Mouse (Mus musculus) heart, embryonic 16.5 days (tissue): ENCODE measurements around the gene Adm2. TPM values are rescaled to one million over a fixed set of nuclear protein-coding genes. Genes with fewer than 3 reads are reported as not detected.

Source experiments
- ATAC-seq: fragments of 200-750 bp; cut with Nextera tagmentation; replicated peaks from 2 replicates; pipeline ENCODE4 v1.8.0; 2017; ENCODE audit warnings: moderate number of reproducible peaks; ENCODE audit not compliant: insufficient read depth, low FRiP score; ENCODE audit errors: extremely low read depth
- H3K27ac ChIP-seq: fragments of 300-500 bp; sonication (generic); 2 replicates; pipeline ENCODE4 v1.5.1; 2014; ENCODE audit warnings: mild to moderate bottlenecking, low read length, control low read depth, moderate library complexity
- H3K27me3 ChIP-seq: fragments of 300-500 bp; sonication (generic); 2 replicates; pipeline ENCODE4 v1.6.1; 2014; ENCODE audit warnings: low read length, mixed read lengths; ENCODE audit not compliant: control insufficient read depth, insufficient read depth
- H3K36me3 ChIP-seq: fragments of 300-500 bp; sonication (generic); 2 replicates; pipeline ENCODE4 v1.6.1; 2014; ENCODE audit not compliant: control insufficient read depth, insufficient read depth
- H3K4me1 ChIP-seq: fragments of 300-500 bp; sonication (generic); 2 replicates; pipeline ENCODE4 v1.6.1; 2014; ENCODE audit warnings: low read length, mixed read lengths; ENCODE audit not compliant: control insufficient read depth, insufficient read depth
- H3K4me2 ChIP-seq: fragments of 300-500 bp; sonication (generic); 2 replicates; pipeline ENCODE4 v1.6.1; 2014; ENCODE audit warnings: low read depth, mild to moderate bottlenecking, control low read depth, low read length
- H3K4me3 ChIP-seq: fragments of 300-500 bp; sonication (generic); 2 replicates; pipeline ENCODE4 v1.5.1; 2014; ENCODE audit warnings: mild to moderate bottlenecking, control low read depth, low read length
- H3K9ac ChIP-seq: fragments of 300-500 bp; sonication (generic); 2 replicates; pipeline ENCODE4 v1.6.1; 2014; ENCODE audit warnings: low read length, control low read depth
- H3K9me3 ChIP-seq: fragments of 300-500 bp; sonication (generic); replicated peaks from 2 replicates; pipeline ENCODE4 v1.6.1; 2016; ENCODE audit warnings: low read length; ENCODE audit not compliant: control insufficient read depth
- WGBS: fragments of 180-500 bp; shearing (Covaris S2); extraction: QIAGEN DNeasy Blood & Tissue Kit; methylation state at CpG from one replicate; pipeline ENCODE4 v1.1.7; 2014; 5-methylcytosine and 5-hydroxymethylcytosine counted together
- polyA plus RNA-seq: library from polyadenylated mRNA; unstranded; fragments of >200 nt; fragmentation: Nextera tagmentation; extraction: Ambion mirVana; gene quantifications from 2 replicates; pipeline ENCODE4 v1.2.1, GENCODE M21; 2015

The Adm2 gene
- polyA plus RNA-seq, 1 experiment from 2014 or later = 0.42 TPM

DNA sequence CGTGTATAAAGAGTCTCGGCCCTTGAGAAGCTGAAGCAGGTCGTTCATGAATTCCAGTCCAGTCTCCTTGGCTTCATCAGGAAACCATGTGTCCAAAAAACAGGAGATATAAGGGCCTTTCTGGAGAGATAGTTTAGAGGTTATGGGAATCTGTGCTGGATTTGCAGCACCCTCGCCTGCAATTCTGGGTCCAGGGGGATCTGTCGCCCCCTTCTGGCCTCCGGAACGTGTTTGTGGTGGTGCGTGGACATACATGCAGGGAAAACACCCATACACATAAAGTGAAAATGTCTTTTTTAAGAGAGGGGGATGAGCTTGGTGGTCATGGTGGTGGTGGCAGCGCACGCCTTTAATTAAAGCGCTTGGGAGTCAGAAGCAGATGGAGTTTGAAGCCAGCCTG lies 6.4 kb upstream of the Adm2 start:
- no peaks in the 10 kb centered on the region for H3K9me3 ChIP-seq
- H3K36me3 ChIP-seq = no peaks in the 10 kb centered on the region
- no peak overlapping the region for H3K4me2 ChIP-seq
- no peak overlapping the region for H3K4me3 ChIP-seq
- H3K4me1 ChIP-seq = peaks cover 15% of the 10 kb centered on the region
- 69% methylated on average over 11 of the region's 11 CpGs for WGBS
- no peak for ATAC-seq
- H3K27me3 ChIP-seq = no peaks in the 10 kb centered on the region
- no peak overlapping the region for H3K9ac ChIP-seq
- no peak overlapping the region for H3K27ac ChIP-seq

DNA sequence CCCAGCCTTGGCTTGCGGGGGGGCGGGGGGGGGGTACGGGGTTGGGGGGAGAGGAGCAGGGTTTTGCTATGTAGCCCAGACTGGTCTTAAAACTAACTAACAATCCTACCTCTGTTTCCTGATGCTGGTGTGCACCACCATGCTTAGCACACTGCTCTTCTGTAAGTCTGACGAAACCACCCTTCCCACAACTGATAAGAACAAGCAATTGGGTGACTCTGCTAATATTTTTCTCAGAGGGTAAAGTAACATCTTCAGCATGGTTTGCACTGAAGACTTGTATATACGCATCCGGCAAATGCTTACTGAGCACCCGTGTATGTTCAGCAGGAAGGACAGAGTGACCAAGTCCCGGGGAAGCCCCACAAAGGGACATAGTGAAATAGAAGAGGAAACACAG lies 1.3 kb upstream of the Adm2 start:
- 58% methylated on average over 8 of the region's 8 CpGs for WGBS
- Histone ChIP-seq H3K4me3 (no peak overlapping the region), H3K9ac (no peak overlapping the region), H3K4me1 (peaks cover 5% of the 10 kb centered on the region; the same call in 1 of the 2 replicates), H3K36me3 (no peaks in the 10 kb centered on the region), H3K27me3 (peaks cover 10% of the 10 kb centered on the region), H3K27ac (no peak overlapping the region), H3K4me2 (no peak overlapping the region), H3K9me3 (no peaks in the 10 kb centered on the region)
- ATAC-seq = no peak

DNA sequence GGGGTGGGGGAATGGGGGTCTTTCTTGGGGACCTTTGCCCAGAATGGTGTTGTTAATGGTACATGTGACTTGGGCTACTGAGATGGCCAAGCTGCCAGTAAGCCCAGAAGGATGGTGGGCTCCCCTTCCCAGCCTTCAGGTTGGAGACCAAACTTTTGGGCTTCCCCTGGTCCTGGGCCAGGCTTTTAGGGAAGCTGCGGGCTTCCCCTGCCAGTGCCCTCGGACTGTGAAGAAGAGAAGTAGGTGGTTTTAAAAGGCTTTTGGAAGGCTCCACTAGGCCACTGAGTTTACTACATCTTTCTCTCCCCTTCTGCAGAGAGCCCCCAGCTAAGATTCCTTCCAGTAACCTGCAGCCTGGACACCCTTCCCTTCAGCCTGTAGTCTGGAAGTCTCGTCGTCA lies 1.1 kb downstream of the Adm2 start:
- 74% methylated on average over 4 of the region's 4 CpGs for WGBS
- H3K27ac ChIP-seq = no peak overlapping the region
- H3K9ac ChIP-seq = no peak overlapping the region
- H3K9me3 ChIP-seq = no peaks in the 10 kb centered on the region
- no peak for ATAC-seq
- H3K4me1 ChIP-seq = peaks cover 5% of the 10 kb centered on the region; the same call in 1 of the 2 replicates
- H3K4me3 ChIP-seq = no peak overlapping the region
- H3K27me3 ChIP-seq = peaks cover 10% of the 10 kb centered on the region
- no peak overlapping the region for H3K4me2 ChIP-seq
- H3K36me3 ChIP-seq = no peaks in the 10 kb centered on the region

DNA sequence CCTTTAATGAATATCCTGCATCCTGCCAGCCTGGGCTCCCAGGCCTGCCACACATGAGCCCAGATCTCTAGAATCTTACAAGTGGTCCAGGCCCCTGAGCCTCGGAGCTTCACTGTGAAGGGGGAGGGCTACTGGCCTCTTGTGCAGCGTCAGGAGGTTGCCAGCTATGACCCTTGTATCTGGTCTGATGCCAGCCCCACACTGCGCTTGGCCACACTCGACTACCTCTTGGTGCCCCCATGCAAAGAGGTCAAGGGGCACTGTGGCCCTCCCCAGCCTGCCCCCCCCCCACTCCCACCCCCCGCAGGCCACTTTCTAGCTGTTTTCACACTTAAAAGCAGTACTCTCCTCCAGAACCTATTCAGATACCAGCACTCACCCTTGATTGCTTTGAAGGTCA lies 3.9 kb downstream of the Adm2 start:
- Histone ChIP-seq H3K9me3 (no peaks in the 10 kb centered on the region), H3K4me1 (peaks cover 5% of the 10 kb centered on the region; the same call in 1 of the 2 replicates), H3K9ac (no peak overlapping the region), H3K27ac (no peak overlapping the region), H3K4me3 (no peak overlapping the region), H3K36me3 (no peaks in the 10 kb centered on the region), H3K27me3 (peaks cover 9% of the 10 kb centered on the region), H3K4me2 (no peak overlapping the region)
- 47% methylated on average over 5 of the region's 5 CpGs for WGBS
- no peak for ATAC-seq

DNA sequence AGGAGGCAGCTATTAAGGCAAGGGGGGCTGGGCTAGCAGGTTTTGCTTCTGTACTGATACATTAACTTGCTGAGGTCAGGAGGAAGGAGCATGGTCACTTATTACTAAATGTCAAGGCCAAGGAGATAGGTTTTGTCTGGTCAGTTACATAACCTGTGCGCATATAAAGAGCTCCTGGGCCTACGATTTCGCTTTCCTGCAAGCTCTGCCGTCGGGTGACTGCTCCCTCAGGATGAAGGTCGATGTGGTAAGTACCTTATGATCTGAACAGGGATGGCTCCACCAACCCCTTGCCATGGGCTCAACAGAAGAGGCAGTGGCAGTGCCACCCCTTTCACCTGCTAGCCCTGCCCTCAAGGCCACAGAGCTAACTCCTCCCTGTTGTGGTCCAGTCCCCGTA lies 11.8 kb downstream of the Adm2 start, which contains the start of gene Miox:
Miox (plus strand) TSS at position 128 of the 400 bp plus-strand sequence.
- no peaks in the 10 kb centered on the region for H3K36me3 ChIP-seq
- no peaks in the 10 kb centered on the region for H3K27me3 ChIP-seq
- H3K9ac ChIP-seq = no peak within 1 kb of the TSS
- no peak within 1 kb of the TSS for H3K4me3 ChIP-seq
- 89% methylated on average over 7 of the region's 7 CpGs for WGBS
- H3K9me3 ChIP-seq = no peaks in the 10 kb centered on the region
- H3K4me1 ChIP-seq = no peaks in the 10 kb centered on the region
- no peak for ATAC-seq
- H3K27ac ChIP-seq = no peak within 1 kb of the TSS
- H3K4me2 ChIP-seq = no peak within 1 kb of the TSS

DNA sequence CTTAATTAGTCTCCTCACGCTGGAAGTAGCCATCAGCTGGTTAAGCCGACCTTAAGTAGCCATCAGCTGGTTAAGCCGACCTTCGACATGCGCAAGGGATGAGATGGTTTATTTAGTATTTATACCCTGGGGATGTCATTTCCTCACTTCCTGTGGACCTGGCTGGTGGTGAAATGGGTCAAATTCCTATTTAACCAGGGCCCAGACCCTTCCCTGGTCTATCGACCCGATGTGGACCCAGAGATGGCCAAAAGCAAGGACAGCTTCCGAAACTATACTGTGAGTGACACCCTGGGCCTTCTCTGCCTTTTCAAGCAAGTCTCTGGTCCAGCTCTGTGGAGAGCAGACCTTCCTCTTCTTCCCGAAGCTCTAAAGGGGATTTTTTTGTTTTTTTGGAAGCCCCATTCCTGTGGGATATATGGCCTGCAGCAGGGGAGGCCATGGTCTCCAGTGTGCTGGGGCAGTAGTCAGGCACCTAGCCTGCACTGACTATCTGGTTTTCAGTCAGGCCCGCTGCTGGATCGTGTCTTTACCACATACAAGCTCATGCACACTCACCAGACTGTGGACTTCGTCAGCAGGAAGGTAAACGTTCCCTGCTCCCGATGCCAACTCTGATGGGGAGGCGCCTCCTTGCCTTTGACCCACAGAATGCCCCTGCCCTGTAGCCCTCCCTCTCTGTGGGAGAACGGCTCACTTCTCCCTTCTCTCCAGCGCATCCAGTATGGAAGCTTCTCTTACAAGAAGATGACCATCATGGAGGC lies 12.4 kb downstream of the Adm2 start:
- no peak overlapping the region for H3K9ac ChIP-seq
- H3K9me3 ChIP-seq = no peaks in the 10 kb centered on the region
- no peaks in the 10 kb centered on the region for H3K4me1 ChIP-seq
- WGBS = 79% methylated on average over 17 of the region's 17 CpGs
- no peak overlapping the region for H3K4me2 ChIP-seq
- no peak overlapping the region for H3K4me3 ChIP-seq
- no peak for ATAC-seq
- no peak overlapping the region for H3K27ac ChIP-seq
- no peaks in the 10 kb centered on the region for H3K27me3 ChIP-seq
- H3K36me3 ChIP-seq = no peaks in the 10 kb centered on the region

DNA sequence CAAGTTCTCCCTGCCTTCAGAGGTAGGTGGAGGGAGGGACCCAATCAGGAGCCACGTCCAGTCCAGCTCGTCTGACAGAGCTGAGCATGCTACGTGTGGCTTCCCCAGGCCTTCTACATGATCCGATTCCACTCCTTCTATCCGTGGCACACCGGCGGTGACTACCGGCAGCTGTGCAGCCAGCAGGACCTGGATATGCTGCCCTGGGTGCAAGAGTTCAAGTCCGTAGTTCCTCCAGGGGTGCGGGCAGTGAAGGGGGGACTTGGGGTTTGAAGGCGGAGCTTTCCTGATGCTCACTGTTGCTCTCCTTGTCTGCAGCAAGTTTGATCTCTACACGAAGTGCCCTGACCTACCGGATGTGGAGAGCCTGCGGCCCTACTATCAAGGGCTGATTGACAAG lies 13.9 kb downstream of the Adm2 start:
- Histone ChIP-seq H3K27me3 (no peaks in the 10 kb centered on the region), H3K4me3 (no peak overlapping the region), H3K9me3 (no peaks in the 10 kb centered on the region), H3K4me1 (no peaks in the 10 kb centered on the region), H3K9ac (no peak overlapping the region), H3K36me3 (no peaks in the 10 kb centered on the region), H3K4me2 (no peak overlapping the region), H3K27ac (no peak overlapping the region)
- ATAC-seq = no peak
- 73% methylated on average over 14 of the region's 14 CpGs for WGBS

DNA sequence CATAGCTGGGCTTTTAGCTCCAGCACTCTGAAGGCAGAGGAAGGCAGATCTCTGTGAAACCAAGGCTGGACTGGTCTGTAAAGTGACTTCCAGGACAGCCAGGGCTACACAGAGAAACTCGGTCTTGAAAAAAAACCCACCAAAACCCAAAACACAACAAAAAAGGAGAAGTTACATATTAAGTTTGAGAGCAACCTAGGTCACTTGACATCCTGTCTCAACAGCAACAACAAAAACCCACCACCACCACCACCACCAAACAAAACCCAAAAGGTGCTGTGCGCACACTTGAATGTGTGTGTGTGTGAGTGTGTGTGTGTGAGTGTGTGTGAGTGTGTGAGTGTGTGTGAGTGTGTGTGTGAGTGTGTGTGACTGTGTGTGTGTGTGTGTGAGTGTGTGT lies 17.2 kb downstream of the Adm2 start:
- Histone ChIP-seq H3K9me3 (no peaks in the 10 kb centered on the region), H3K4me3 (no peak overlapping the region), H3K4me1 (no peaks in the 10 kb centered on the region), H3K36me3 (no peaks in the 10 kb centered on the region), H3K4me2 (no peak overlapping the region), H3K27ac (no peak overlapping the region), H3K27me3 (no peaks in the 10 kb centered on the region), H3K9ac (no peak overlapping the region)
- WGBS = 82% methylated on average over 2 of the region's 2 CpGs
- ATAC-seq = no peak

DNA sequence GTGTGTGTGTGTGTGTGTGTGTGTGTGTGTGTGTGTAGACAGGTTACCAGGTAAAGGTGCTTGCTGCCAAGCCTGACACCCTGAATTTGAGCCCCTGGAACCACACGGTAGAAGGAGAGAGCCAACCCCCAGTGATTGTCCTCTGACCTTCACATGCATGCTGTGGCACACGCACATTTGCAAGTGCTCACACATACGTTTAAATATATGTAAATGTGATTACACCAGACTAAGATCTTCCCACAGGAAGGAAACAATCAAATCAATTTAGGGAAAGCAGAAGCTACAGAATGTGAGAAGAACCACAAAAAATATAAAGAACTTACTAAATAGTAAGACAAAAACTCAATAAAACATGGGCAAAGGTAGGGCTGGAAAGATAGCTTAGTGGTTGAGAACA lies 17.6 kb downstream of the Adm2 start:
- 74% methylated on average over 3 of the region's 3 CpGs for whole genome bisulfite sequencing
- ATAC-seq = no peak
- Histone ChIP-seq H3K4me1 (no peaks in the 10 kb centered on the region), H3K4me2 (no peak overlapping the region), H3K27ac (no peak overlapping the region), H3K36me3 (no peaks in the 10 kb centered on the region), H3K9ac (no peak overlapping the region), H3K9me3 (no peaks in the 10 kb centered on the region), H3K4me3 (no peak overlapping the region), H3K27me3 (no peaks in the 10 kb centered on the region)
